Mouse (Mus musculus) heart, embryonic 12.5 days (tissue): Measurements from ENCODE around the gene Adarb1. TPM values are rescaled to one million over a fixed set of nuclear protein-coding genes. Genes with fewer than 3 reads are reported as not detected.

ENCODE experiments used
- ATAC-seq: fragments of 200-750 bp; cut with Nextera tagmentation; 2 replicates; pipeline ENCODE4 v1.8.0; 2017; ENCODE audit warnings: moderate TSS enrichment, moderate library complexity; ENCODE audit not compliant: insufficient number of reproducible peaks, low FRiP score
- H3K27ac ChIP-seq: fragments of 300-500 bp; sonication (generic); 2 replicates; pipeline ENCODE4 v1.5.1; 2016; ENCODE audit warnings: mild to moderate bottlenecking, moderate library complexity; ENCODE audit not compliant: poor library complexity, severe bottlenecking
- H3K27me3 ChIP-seq: fragments of 300-500 bp; sonication (generic); replicated peaks from 2 replicates; pipeline ENCODE4 v1.6.1; 2016; ENCODE audit warnings: mild to moderate bottlenecking, moderate library complexity
- H3K36me3 ChIP-seq: fragments of 300-500 bp; sonication (generic); 2 replicates; pipeline ENCODE4 v1.6.1; 2016; ENCODE audit warnings: mild to moderate bottlenecking, moderate library complexity
- H3K4me1 ChIP-seq: fragments of 300-500 bp; sonication (generic); replicated peaks from 2 replicates; pipeline ENCODE4 v1.6.1; 2016; ENCODE audit warnings: mild to moderate bottlenecking
- H3K4me2 ChIP-seq: fragments of 300-500 bp; sonication (generic); 2 replicates; pipeline ENCODE4 v1.6.1; 2016; ENCODE audit warnings: mild to moderate bottlenecking, moderate library complexity
- H3K4me3 ChIP-seq: fragments of 300-500 bp; sonication (generic); 2 replicates; pipeline ENCODE4 v1.5.1; 2016; ENCODE audit warnings: mild to moderate bottlenecking
- H3K9ac ChIP-seq: fragments of 300-500 bp; sonication (generic); 2 replicates; pipeline ENCODE4 v1.6.1; 2016; ENCODE audit warnings: mild to moderate bottlenecking, moderate library complexity
- H3K9me3 ChIP-seq: fragments of 300-500 bp; sonication (generic); replicated peaks from 2 replicates; pipeline ENCODE4 v1.6.1; 2016; ENCODE audit warnings: mild to moderate bottlenecking, moderate library complexity
- WGBS: fragments of 180-500 bp; shearing (Covaris S2); methylation state at CpG from one replicate; pipeline ENCODE4 v1.1.7; 2016; 5-methylcytosine and 5-hydroxymethylcytosine counted together
- polyA plus RNA-seq: library from polyadenylated mRNA; unstranded; fragments of >200 nt; fragmentation: Nextera tagmentation; extraction: Ambion mirVana; gene quantifications from 2 replicates; pipeline ENCODE4 v1.2.1, GENCODE M21; 2016

The Adarb1 gene
- polyA plus RNA-seq, 1 experiment from 2014 or later, result 13.3 TPM

- ATAC-seq, result no peak
- H3K36me3 ChIP-seq, result no peaks in the 10 kb centered on the region
- H3K4me2 ChIP-seq, result no peak overlapping the region
- no peaks in the 10 kb centered on the region for H3K9me3 ChIP-seq
- H3K9ac ChIP-seq, result no peak overlapping the region
- H3K27ac ChIP-seq, result no peak overlapping the region
- H3K27me3 ChIP-seq, result no peaks in the 10 kb centered on the region
- peaks cover 44% of the 10 kb centered on the region for H3K4me1 ChIP-seq
- 82% methylated on average over 5 of the region's 5 CpGs for WGBS
- H3K4me3 ChIP-seq, result no peak overlapping the region
Observed at GRCm38 (mm10) chr10:77247048-77247447, 171.0 kb downstream of the Adarb1 start.

- Histone ChIP-seq H3K27ac (no peak overlapping the region), H3K9me3 (0 out of 2 replicates have a peak, but pooled peaks cover 6% of the 10 kb centered on the region), H3K27me3 (no peaks in the 10 kb centered on the region), H3K4me1 (peaks cover 28% of the 10 kb centered on the region), H3K4me3 (no peak overlapping the region), H3K36me3 (no peaks in the 10 kb centered on the region), H3K9ac (no peak overlapping the region), H3K4me2 (no peak overlapping the region)
- ATAC-seq, result no peak
- WGBS, result 90% methylated on average over 6 of the region's 6 CpGs
Observed at GRCm38 (mm10) chr10:77244777-77245176, 173.3 kb downstream of the Adarb1 start.

DNA sequence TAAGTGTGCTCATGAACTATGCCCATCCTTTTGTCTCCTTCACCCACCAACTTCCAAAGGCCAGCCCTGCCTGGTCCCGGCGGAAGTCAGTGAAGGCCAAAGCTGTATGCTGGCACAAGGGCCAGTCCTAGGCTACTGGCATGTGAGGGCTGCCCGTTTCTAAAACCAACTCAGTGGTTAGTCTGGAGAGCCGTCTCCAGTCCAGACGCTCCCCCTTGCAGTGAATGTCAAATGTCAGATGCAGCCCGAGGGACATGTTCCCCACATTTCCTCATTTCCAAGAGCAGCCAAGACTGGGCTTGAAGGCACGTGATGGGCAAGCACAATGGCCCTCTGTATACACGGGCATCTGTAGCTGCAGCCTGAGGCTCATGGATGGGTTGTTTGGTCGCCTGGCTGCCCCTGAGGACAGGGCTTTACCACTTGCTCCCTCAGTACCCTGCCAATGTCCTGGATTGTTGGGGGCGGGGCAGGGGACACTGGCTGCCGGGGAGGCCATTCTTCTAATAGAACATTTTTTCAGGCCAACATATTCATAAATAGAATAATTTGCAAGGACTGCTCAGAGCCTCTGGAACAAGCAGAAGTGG lies 174.4 kb downstream of the Adarb1 start:
- no peak overlapping the region for H3K9ac ChIP-seq
- peaks cover 28% of the 10 kb centered on the region for H3K4me1 ChIP-seq
- no peaks in the 10 kb centered on the region for H3K27me3 ChIP-seq
- ATAC-seq, result no peak
- H3K36me3 ChIP-seq, result no peaks in the 10 kb centered on the region
- H3K4me3 ChIP-seq, result no peak overlapping the region
- H3K4me2 ChIP-seq, result no peak overlapping the region
- H3K9me3 ChIP-seq, result 0 out of 2 replicates have a peak, but pooled peaks cover 6% of the 10 kb centered on the region
- H3K27ac ChIP-seq, result no peak overlapping the region
- 76% methylated on average over 11 of the region's 11 CpGs for WGBS

GRCm38 (mm10) chr10:77242871-77243270 lies 175.2 kb downstream of the Adarb1 start:
- Histone ChIP-seq H3K9ac (no peak overlapping the region), H3K27ac (0 out of 2 replicates have a peak overlapping the region, but pooled peaks have one; percentile 2), H3K4me1 (peaks cover 30% of the 10 kb centered on the region), H3K4me3 (no peak overlapping the region), H3K27me3 (no peaks in the 10 kb centered on the region), H3K9me3 (0 out of 2 replicates have a peak, but pooled peaks cover 6% of the 10 kb centered on the region), H3K4me2 (no peak overlapping the region), H3K36me3 (no peaks in the 10 kb centered on the region)
- ATAC-seq, result no peak
- 74% methylated on average over 14 of the region's 14 CpGs for WGBS

DNA sequence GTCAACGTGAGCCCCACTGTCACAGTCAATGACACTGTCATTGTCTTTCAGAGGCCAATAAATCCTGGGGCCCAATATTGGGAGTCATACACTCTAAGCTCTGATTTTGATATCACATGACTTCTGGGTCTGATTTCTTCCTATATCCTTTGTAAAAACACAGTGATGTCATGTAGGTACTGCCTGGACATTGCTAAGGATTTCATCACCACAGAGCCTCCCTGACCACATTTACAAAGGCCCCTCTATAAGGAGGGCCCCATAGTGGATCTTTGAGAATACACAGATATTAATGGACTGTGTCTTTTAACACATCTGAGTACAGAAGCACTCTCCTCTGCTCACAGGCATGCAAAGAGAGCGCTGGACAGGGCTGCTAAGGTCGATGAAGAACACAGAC lies 175.7 kb downstream of the Adarb1 start:
- ATAC-seq, result no peak
- no peak overlapping the region for H3K27ac ChIP-seq
- peaks cover 30% of the 10 kb centered on the region for H3K4me1 ChIP-seq
- 46% methylated on average over 3 of the region's 3 CpGs for WGBS
- H3K36me3 ChIP-seq, result no peaks in the 10 kb centered on the region
- no peaks in the 10 kb centered on the region for H3K27me3 ChIP-seq
- no peak overlapping the region for H3K4me3 ChIP-seq
- H3K9me3 ChIP-seq, result 0 out of 2 replicates have a peak, but pooled peaks cover 6% of the 10 kb centered on the region
- H3K9ac ChIP-seq, result no peak overlapping the region
- H3K4me2 ChIP-seq, result no peak overlapping the region

GRCm38 (mm10) chr10:77240764-77241163 lies 177.3 kb downstream of the Adarb1 start:
- H3K4me3 ChIP-seq, result no peak overlapping the region
- no peak overlapping the region for H3K27ac ChIP-seq
- H3K4me1 ChIP-seq, result peaks cover 25% of the 10 kb centered on the region
- no peaks in the 10 kb centered on the region for H3K27me3 ChIP-seq
- ATAC-seq, result no peak
- H3K9me3 ChIP-seq, result 0 out of 2 replicates have a peak, but pooled peaks cover 6% of the 10 kb centered on the region
- WGBS, result 69% methylated on average over 8 of the region's 8 CpGs
- no peaks in the 10 kb centered on the region for H3K36me3 ChIP-seq
- no peak overlapping the region for H3K4me2 ChIP-seq
- H3K9ac ChIP-seq, result no peak overlapping the region

Other genes with a start within 250 kb of the Adarb1 start
- 131 and 135 TPM in 2 replicates for gene Pofut2, start 159.1 kb downstream of the Adarb1 start, polyA plus RNA-seq
- gene Fam207a, start 97.5 kb upstream of the Adarb1 start, polyA plus RNA-seq, result 31.0 and 32.1 TPM in 2 replicates
- gene Itgb2, start 112.0 kb upstream of the Adarb1 start, polyA plus RNA-seq, result 1.5 and 2.5 TPM in 2 replicates
- 103 and 104 TPM in 2 replicates for gene Pttg1ip, start 163.4 kb upstream of the Adarb1 start, polyA plus RNA-seq
- 177 and 184 TPM in 2 replicates for gene Sumo3, start 187.8 kb upstream of the Adarb1 start, polyA plus RNA-seq
- 14.5 TPM in 1 of 2 replicates, not detected in the other for gene Gm49325, start 187.9 kb upstream of the Adarb1 start, polyA plus RNA-seq
- gene Ube2g2, start 204.0 kb upstream of the Adarb1 start, polyA plus RNA-seq, result 69.5 and 72.8 TPM in 2 replicates